Mouse (Mus musculus): ENCODE data around the gene Zfp536.

Zfp536 gene

GRCm38 (mm10) chr7:37773312-37773702 is at the start of gene Zfp536:
TSS of gene Zfp536 (minus strand) at chr7:37773641.
- TF ChIP-seq GATA4 (IDR thresholded peaks at IDR 0.05; ENCODE audit: insufficient replicate concordance, low read length), result no peak

- TF ChIP-seq GATA4 (IDR thresholded peaks at IDR 0.05; ENCODE audit: insufficient replicate concordance, low read length), result no peak
Observed at GRCm38 (mm10) chr7:37820670-37821301, 47.3 kb upstream of the Zfp536 start.

- no peak for TF ChIP-seq GATA4 (IDR thresholded peaks at IDR 0.05; ENCODE audit: insufficient replicate concordance, low read length)
Observed at GRCm38 (mm10) chr7:37818631-37819340, 45.3 kb upstream of the Zfp536 start.

GRCm38 (mm10) chr7:37816901-37817300 is 43.5 kb upstream of the Zfp536 start:
- TF ChIP-seq GATA4 (IDR thresholded peaks at IDR 0.05; ENCODE audit: insufficient replicate concordance, low read length), result no peak

GRCm38 (mm10) chr7:37814844-37815406 is 41.5 kb upstream of the Zfp536 start:
- TF ChIP-seq GATA4 (IDR thresholded peaks at IDR 0.05; ENCODE audit: insufficient replicate concordance, low read length), result no peak

- TF ChIP-seq GATA4 (IDR thresholded peaks at IDR 0.05; ENCODE audit: insufficient replicate concordance, low read length), result no peak
Observed at GRCm38 (mm10) chr7:37813676-37814075, 40.2 kb upstream of the Zfp536 start.

- no peak for TF ChIP-seq GATA4 (IDR thresholded peaks at IDR 0.05; ENCODE audit: insufficient replicate concordance, low read length)
Observed at GRCm38 (mm10) chr7:37809908-37810307, 36.5 kb upstream of the Zfp536 start.

GRCm38 (mm10) chr7:37809001-37809400 is 35.6 kb upstream of the Zfp536 start:
- TF ChIP-seq GATA4 (IDR thresholded peaks at IDR 0.05; ENCODE audit: insufficient replicate concordance, low read length), result no peak

- TF ChIP-seq GATA4 (IDR thresholded peaks at IDR 0.05; ENCODE audit: insufficient replicate concordance, low read length), result no peak
Observed at GRCm38 (mm10) chr7:37801160-37801559, 27.7 kb upstream of the Zfp536 start.

- TF ChIP-seq GATA4 (IDR thresholded peaks at IDR 0.05; ENCODE audit: insufficient replicate concordance, low read length), result no peak
Observed at GRCm38 (mm10) chr7:37788721-37789120, 15.3 kb upstream of the Zfp536 start.

GRCm38 (mm10) chr7:37775502-37775901 is 2.1 kb upstream of the Zfp536 start:
- no peak for TF ChIP-seq GATA4 (IDR thresholded peaks at IDR 0.05; ENCODE audit: insufficient replicate concordance, low read length)

GRCm38 (mm10) chr7:37774463-37774970 is 1.1 kb upstream of the Zfp536 start:
- TF ChIP-seq GATA4 (IDR thresholded peaks at IDR 0.05; ENCODE audit: insufficient replicate concordance, low read length), result no peak

GRCm38 (mm10) chr7:37773906-37774305 is 465 bp upstream of the Zfp536 start:
- TF ChIP-seq GATA4 (IDR thresholded peaks at IDR 0.05; ENCODE audit: insufficient replicate concordance, low read length), result no peak

GRCm38 (mm10) chr7:37772376-37773311 is 797 bp downstream of the Zfp536 start:
- TF ChIP-seq GATA4 (IDR thresholded peaks at IDR 0.05; ENCODE audit: insufficient replicate concordance, low read length), result no peak
